Mouse (Mus musculus) mouse trophoblast stem cell (cell line): ENCODE data around the gene Angel1.

ENCODE experiments used
- in situ Hi-C, 2 experiments: fragments of 300-500 bp; cut with MseI, MboI; formaldehyde crosslinking; loops; 2 replicates in 1 of 2; 3 replicates in 1 of 2; pipeline ENCODE4 v1.15.1; 2025

Angel1 gene

DNA sequence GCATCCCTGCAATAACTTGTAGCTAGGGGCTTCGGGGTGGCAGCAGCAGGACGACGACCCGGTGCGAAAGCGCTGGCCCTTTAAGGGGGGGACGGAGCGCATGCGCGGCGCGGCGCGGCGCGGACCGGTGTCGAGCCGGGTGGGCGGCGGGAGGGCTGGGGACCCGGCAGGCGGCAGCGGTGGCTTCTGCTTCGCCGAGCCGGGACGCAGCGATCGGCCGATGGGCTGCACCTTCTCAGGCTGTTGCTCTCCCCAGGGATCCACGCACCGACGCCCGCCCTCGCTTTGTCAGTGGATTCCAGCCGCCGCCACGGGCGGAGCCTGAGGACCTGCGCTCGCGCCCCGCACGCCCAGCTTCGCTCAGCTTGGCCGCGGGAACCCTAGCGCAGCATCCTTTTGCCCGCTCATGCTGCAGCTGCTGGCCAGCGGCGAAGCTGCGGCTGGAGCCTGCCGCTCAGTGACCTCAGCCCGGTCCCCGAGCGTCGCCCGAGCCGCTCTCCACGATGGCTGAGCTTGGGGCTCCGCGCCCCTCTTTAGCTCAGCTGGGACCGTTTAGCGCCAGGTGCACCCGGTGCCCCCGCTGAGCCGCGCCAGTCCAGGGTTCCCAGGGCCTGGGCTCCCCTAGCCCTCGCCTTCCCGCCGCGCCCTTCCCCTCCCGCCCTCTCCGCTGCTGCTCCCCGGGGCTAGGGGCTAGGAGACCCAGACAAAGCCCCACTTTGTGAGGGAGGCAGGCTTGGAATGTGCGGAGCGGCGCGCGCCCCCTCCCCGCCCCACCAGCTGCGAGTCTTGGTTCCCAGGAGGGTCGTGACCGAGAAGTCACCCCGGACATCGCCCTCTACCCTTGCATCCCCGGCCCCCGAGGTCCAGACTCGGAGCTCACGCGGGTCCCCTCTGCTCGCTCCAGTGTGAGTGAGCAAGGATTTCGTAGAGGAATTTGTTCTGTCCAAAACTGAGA is 47.4 kb downstream of the Angel1 start, which contains the start of gene Vash1:
Gene Vash1, plus strand, starts transcription at position 110 of the 955 bp plus-strand sequence.
- in situ Hi-C loops = no loop called here

DNA sequence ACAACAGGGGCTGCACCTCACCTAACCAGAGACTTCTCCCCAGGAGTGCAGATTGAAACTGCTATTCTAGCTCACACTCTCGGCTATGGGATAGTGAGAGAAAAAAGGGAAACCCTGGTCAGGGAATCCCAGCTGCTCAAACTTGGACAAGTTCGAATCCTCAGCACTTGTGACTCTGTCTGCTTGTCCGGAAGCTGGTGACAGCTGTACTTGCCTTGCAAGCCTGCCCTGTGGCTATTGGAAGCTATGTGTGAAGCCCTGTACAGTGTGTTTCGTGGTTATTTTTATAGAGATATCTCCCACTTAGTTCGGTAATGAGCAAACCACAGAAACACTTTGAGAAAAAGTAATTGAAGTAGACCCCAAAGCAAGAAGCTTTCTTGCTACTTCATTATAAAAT is 53.8 kb downstream of the Angel1 start:
- in situ Hi-C loops = no loop called here

DNA sequence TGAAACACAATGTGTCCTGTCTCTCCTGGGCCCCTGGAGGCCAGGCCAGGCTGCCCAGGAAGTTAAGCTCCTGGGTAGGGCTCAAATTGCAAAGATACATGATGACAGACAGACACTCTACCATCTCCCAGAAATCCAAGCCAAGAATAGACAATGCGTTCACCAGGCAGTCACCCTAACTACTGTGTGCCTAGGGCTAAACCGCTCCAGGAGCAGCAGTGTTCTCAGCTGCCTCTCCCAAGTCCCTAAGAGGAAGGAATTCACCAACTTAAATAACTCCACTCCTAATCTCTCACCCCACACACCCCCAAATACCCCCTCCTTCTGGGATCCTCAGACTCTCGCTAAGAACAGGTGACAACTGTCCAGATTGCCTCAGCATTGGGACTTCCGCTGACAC is 54.2 kb downstream of the Angel1 start:
- in situ Hi-C loops = no loop called here

DNA sequence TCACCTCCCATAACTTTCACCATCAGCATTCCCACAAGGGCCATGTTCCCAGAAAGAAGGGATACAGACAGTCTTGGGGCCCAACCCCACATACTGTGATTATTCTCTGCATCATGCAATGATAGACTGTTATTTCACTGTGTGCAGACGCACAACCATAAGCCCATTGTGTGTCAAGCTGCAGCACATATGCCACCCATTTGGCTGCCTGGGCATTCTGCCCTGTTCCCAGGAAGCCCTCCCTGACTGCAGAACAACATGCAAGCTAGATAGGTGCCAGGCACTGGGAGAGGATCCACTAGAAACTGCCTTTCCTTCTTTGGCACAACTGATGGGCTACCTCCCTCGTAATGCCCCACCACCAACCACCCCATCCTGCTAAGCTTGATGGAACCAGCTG is 57.9 kb downstream of the Angel1 start:
- in situ Hi-C loops = no loop called here

DNA sequence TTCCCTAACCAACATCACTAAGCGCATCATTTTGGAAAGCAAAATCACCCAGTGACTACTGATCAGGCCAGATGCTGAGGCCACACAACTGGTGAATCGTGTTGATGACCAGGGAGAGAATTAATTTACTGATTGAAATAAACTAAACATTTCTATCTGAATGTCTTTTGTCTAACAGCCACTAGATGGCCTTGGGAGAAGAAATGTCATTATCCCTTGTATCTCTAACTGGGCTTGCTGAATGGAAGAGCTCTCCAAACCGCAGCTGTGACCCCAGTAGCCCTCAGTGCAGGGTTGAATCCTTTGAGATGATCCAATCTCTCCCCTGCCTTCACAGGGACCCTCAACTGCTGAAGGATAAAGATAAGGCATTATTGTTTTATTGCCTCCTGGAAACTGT is 60.6 kb downstream of the Angel1 start:
- in situ Hi-C loops = no loop called here

DNA sequence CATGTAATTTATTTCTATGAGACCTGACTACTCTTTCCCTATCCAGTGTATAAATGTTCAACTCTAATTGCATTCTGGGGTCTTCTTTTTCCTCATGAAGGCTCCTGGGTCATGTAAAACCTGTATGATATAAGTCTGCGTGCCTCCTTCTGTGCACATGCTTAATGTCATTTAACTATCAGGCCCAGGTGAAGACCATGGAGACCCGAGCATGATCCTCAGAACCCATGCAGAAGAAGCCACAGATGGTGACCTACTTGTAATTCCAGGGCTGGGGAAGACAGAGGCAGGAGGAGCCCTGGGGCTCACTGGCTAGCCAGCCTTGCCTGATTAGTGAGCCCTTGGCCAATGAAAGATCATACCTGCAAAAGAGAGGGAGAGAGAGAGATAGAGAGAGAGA is 65.8 kb downstream of the Angel1 start:
- in situ Hi-C loops = no loop called here

DNA sequence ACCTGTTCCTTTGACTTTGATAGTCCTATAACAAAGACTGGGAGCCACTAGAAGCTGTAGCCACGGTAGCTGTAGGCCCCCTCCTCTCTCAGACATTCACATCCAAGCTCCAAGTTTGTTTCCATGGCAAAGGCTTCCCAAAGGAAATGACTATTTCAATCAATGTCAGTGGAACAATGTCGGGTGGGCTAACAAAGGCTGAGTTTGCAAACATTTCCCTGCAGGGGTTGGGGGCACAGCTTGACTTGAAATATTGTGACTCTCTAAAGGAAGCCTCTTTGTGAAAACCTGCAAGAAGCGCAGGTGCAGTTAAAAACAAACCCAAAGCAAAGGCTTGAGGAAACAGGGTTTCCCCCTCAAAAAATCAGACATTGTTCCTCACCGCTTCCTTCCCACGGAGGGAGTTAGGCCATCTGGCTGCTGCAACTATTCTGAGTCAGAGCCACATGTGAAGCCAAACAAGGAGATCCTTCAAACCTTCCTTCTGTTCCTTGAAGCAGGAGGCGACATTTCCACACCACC is 66.8 kb downstream of the Angel1 start:
- in situ Hi-C loops = no loop called here

DNA sequence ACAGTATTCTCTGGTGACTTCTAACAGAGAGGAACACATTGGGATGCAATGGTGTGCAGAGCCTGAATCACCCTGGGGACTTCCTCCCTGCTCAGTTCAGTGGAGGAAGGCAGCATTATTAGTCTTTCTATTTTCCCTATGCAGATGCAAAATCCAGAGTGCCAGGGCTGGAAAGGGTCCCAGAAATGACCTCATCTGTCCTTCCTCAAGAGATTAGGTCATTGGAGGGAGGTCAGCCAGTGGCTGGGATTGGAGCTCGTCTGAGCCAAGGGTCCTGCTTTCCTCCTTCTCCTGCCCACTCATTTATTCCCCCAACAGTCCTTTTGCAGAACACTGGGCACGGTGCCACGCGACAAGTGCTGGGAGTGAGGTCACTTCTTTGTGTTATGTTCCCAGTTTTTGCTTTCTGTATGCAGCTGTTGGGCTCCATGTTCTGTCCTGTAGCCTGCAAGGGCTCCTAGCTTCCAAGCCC is 73.7 kb downstream of the Angel1 start:
- in situ Hi-C loops = no loop called here

DNA sequence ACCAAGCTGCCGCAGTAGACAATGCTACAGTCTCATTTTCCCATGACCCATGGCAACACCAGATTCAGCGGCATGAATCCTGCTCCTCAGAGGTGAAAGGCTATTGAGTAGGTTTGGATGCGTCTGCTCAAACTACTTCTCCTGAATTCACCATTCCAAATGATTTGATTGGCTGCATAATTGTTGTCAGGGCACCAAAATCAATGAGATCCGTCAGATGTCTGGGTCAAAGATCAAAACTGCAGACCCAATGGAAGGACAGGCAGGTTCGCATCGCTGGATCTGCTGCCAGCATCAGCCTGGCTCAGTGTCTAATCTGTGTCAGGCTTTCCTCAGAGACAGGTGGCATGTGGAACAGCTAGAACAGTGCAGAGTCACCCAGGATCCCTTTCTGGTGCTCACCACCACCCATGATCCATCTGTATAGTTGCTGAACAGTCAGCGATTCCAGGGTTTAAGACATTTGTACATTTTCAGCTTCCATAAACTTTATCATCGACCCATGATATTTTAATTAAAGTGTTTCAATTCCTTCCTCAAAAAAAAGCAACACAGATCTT is 74.9 kb downstream of the Angel1 start:
- in situ Hi-C loops = no loop called here
